Mouse (Mus musculus): ENCODE measurements around the gene Cab39l. TPM values are rescaled to one million over a fixed set of nuclear protein-coding genes. Genes with fewer than 3 reads are reported as not detected.
A peak's percentile ranks its signal among the peaks of the same experiment; 100 is the strongest.
"Not testable (repeated sequence)": the region's sequence is repeated elsewhere in the genome, so short reads cannot be mapped to it uniquely, and the experiment has no call there.

Cab39l gene
- total and polyA plus RNA-seq, 2 experiments from 2014 or later, result 7.1 to 12.9 TPM

DNA sequence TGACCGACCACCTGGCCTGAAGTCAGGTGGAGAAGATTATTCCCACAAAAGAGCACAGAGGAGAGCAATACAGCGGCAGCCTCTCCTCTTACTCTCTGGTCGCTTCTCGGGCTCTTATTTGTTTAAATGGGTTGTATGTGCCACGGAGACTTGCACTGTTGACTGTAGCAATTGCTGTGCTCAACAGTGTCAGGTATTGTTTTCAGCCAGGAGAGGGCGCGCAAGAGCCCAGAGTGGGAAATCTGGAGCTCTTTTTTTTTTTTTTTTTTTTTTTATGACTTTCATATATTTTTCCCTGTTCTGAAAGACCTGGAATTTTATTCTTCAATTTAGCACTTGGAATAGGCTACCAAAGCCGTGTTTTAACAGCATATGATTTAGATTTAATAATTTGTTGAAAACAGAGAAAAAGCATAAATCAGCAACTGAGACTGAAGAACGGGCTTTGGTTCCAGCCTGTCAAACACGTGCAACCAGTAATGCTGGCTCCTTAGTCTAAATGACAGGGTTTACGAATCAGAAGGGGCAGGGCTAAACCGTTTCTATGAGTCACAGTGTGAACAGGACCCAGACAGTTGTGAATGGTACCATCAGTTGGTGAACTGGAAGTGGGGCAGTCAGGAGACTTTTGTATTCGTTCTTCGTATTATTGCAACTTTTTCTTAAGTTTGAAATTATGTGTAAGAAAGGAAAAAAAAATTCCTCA, 172.3 kb downstream of the Cab39l start:
- Histone ChIP-seq H3K4me2 (ENCODE audit: low read depth, low read length) (no peak overlapping the region), H3K9ac (replicated peaks; ENCODE audit: low read depth, low read length) (no peak overlapping the region), H3K27ac (ENCODE audit: low read depth) (no peak overlapping the region), H3K4me3 (ENCODE audit: low read depth, low read length) (no peak overlapping the region), H3K27me3 (ENCODE audit: control insufficient read depth, insufficient read depth, low read length) (no peaks in the 10 kb centered on the region), H3K36me3 (replicated peaks; ENCODE audit: control insufficient read depth, insufficient read depth, low read length) (no peaks in the 10 kb centered on the region), H3K9me3 (replicated peaks; ENCODE audit: control insufficient read depth, low read length) (no peaks in the 10 kb centered on the region), H3K4me1 (ENCODE audit: control insufficient read depth, insufficient read depth) (no peaks in the 10 kb centered on the region)
- DNase-seq (ENCODE audit: low spot score) (peak; percentile 26), ATAC-seq (ENCODE audit: insufficient read depth, low read depth) (no peak)
- WGBS, result 54% methylated on average over 14 of the region's 14 CpGs
- TF ChIP-seq EP300 (IDR thresholded peaks at IDR 0.05; ENCODE audit: low read depth), result no peak
- TF ChIP-seq CTCF (IDR thresholded peaks at IDR 0.05; ENCODE audit: low read depth), result peak; percentile 61

- ATAC-seq (ENCODE audit: insufficient read depth, low read depth), result not testable (repeated sequence)
- 64% methylated on average over 3 of the region's 3 CpGs for whole genome bisulfite sequencing
Observed at GRCm38 (mm10) chr14:59614149-59614548, 173.4 kb downstream of the Cab39l start.

GRCm38 (mm10) chr14:59616802-59617201, 176.0 kb downstream of the Cab39l start:
- H3K4me2 ChIP-seq (ENCODE audit: low read depth, low read length), result no peak overlapping the region
- H3K36me3 ChIP-seq (replicated peaks; ENCODE audit: control insufficient read depth, insufficient read depth, low read length), result no peaks in the 10 kb centered on the region
- WGBS, result 84% methylated on average over 7 of the region's 7 CpGs
- no peak for ATAC-seq (ENCODE audit: insufficient read depth, low read depth)
- H3K4me1 ChIP-seq (ENCODE audit: control insufficient read depth, insufficient read depth), result no peaks in the 10 kb centered on the region
- no peaks in the 10 kb centered on the region for H3K9me3 ChIP-seq (replicated peaks; ENCODE audit: control insufficient read depth, low read length)
- H3K4me3 ChIP-seq (ENCODE audit: low read depth, low read length), result no peak overlapping the region
- H3K9ac ChIP-seq (replicated peaks; ENCODE audit: low read depth, low read length), result no peak overlapping the region
- H3K27ac ChIP-seq (ENCODE audit: low read depth), result no peak overlapping the region
- TF ChIP-seq EP300 (IDR thresholded peaks at IDR 0.05; ENCODE audit: low read depth) (no peak), CTCF (IDR thresholded peaks at IDR 0.05; ENCODE audit: low read depth) (no peak)
- H3K27me3 ChIP-seq (ENCODE audit: control insufficient read depth, insufficient read depth, low read length), result no peaks in the 10 kb centered on the region
- no peak for DNase-seq (ENCODE audit: low spot score)

More at GRCm38 (mm10) chr14:59614149-59614548, 173.4 kb downstream of the Cab39l start:
- not testable (repeated sequence) for DNase-seq (ENCODE audit: low spot score); H3K9ac ChIP-seq (replicated peaks; ENCODE audit: low read depth, low read length); H3K4me2 ChIP-seq (ENCODE audit: low read depth, low read length); H3K9me3 ChIP-seq (replicated peaks; ENCODE audit: control insufficient read depth, low read length); H3K36me3 ChIP-seq (replicated peaks; ENCODE audit: control insufficient read depth, insufficient read depth, low read length); H3K27me3 ChIP-seq (ENCODE audit: control insufficient read depth, insufficient read depth, low read length); H3K4me1 ChIP-seq (ENCODE audit: control insufficient read depth, insufficient read depth); H3K27ac ChIP-seq (ENCODE audit: low read depth); H3K4me3 ChIP-seq (ENCODE audit: low read depth, low read length)

GRCm38 (mm10) chr14:59624326-59624885, 183.6 kb downstream of the Cab39l start:
- Histone ChIP-seq H3K27me3 (ENCODE audit: control insufficient read depth, insufficient read depth, low read length) (peaks cover 40% of the 10 kb centered on the region), H3K36me3 (replicated peaks; ENCODE audit: control insufficient read depth, insufficient read depth, low read length) (no peaks in the 10 kb centered on the region), H3K4me3 (ENCODE audit: low read depth, low read length) (no peak overlapping the region), H3K9ac (replicated peaks; ENCODE audit: low read depth, low read length) (no peak overlapping the region), H3K27ac (ENCODE audit: low read depth) (no peak overlapping the region), H3K4me2 (ENCODE audit: low read depth, low read length) (no peak overlapping the region), H3K9me3 (replicated peaks; ENCODE audit: control insufficient read depth, low read length) (no peaks in the 10 kb centered on the region), H3K4me1 (ENCODE audit: control insufficient read depth, insufficient read depth) (peaks cover 7% of the 10 kb centered on the region; the same call in 1 of the 2 replicates)
- 52% methylated on average over 9 of the region's 9 CpGs for WGBS
- DNase-seq (ENCODE audit: low spot score) (no peak), ATAC-seq (ENCODE audit: insufficient read depth, low read depth) (no peak)
- TF ChIP-seq EP300 (IDR thresholded peaks at IDR 0.05; ENCODE audit: low read depth), result no peak
- TF ChIP-seq CTCF (IDR thresholded peaks at IDR 0.05; ENCODE audit: low read depth), result no peak

GRCm38 (mm10) chr14:59625158-59625805, 184.5 kb downstream of the Cab39l start, which contains the start of gene Shisa2:
Gene Shisa2 (plus strand): TSS chr14:59625308.
- peaks cover 7% of the 10 kb centered on the region; the same call in 1 of the 2 replicates for H3K4me1 ChIP-seq (ENCODE audit: control insufficient read depth, insufficient read depth)
- under 1% methylated on average over 56 of the region's 65 CpGs for WGBS
- H3K9me3 ChIP-seq (replicated peaks; ENCODE audit: control insufficient read depth, low read length), result no peaks in the 10 kb centered on the region
- H3K9ac ChIP-seq (replicated peaks; ENCODE audit: low read depth, low read length), result peak within 1 kb of the TSS; percentile 45
- peak within 1 kb of the TSS; percentile 99 for H3K4me2 ChIP-seq (ENCODE audit: low read depth, low read length)
- H3K27me3 ChIP-seq (ENCODE audit: control insufficient read depth, insufficient read depth, low read length), result peaks cover 40% of the 10 kb centered on the region
- TF ChIP-seq CTCF (IDR thresholded peaks at IDR 0.05; ENCODE audit: low read depth) (peak; percentile 64), EP300 (IDR thresholded peaks at IDR 0.05; ENCODE audit: low read depth) (no peak)
- ATAC-seq (ENCODE audit: insufficient read depth, low read depth) (peak; percentile 82), DNase-seq (ENCODE audit: low spot score) (peak; percentile 47)
- H3K4me3 ChIP-seq (ENCODE audit: low read depth, low read length), result peak within 1 kb of the TSS; percentile 73
- peak within 1 kb of the TSS; percentile 32 for H3K27ac ChIP-seq (ENCODE audit: low read depth)
- H3K36me3 ChIP-seq (replicated peaks; ENCODE audit: control insufficient read depth, insufficient read depth, low read length), result no peaks in the 10 kb centered on the region

Data from heart, postnatal 0 days (tissue).